Mouse (Mus musculus) myocyte (in vitro differentiated cells): ENCODE measurements around the gene Fancl.

Experiments used
- CEBPB ChIP-seq: IDR thresholded peaks from 2 replicates; pipeline ENCODE4 v1.6.1; 2011; ENCODE audit warnings: mild to moderate bottlenecking, moderate library complexity; ENCODE audit not compliant: poor library complexity, insufficient read depth, severe bottlenecking
- E2F4 ChIP-seq: IDR thresholded peaks from one replicate; pipeline ENCODE4 v1.6.1; 2011; ENCODE audit warnings: mild to moderate bottlenecking, control low read depth, moderate library complexity; ENCODE audit not compliant: insufficient read depth
- MAX ChIP-seq: IDR thresholded peaks from one replicate; pipeline ENCODE4 v1.6.1; 2011; ENCODE audit warnings: low read depth, mild to moderate bottlenecking, control low read depth
- MYOD1 ChIP-seq, 3 experiments: IDR thresholded peaks; one replicate each; pipeline ENCODE4 v1.6.1; 2011; ENCODE audit warnings: control low read depth in 2 of 3, low read depth in 2 of 3, mild to moderate bottlenecking in 2 of 3, moderate library complexity in 1 of 3; ENCODE audit not compliant: insufficient read length in 2 of 3, control insufficient read depth in 1 of 3
- MYOG ChIP-seq, 3 experiments: IDR thresholded peaks; one replicate each; pipeline ENCODE4 v1.6.1; 2011; ENCODE audit warnings: control low read depth in 2 of 3, low read depth in 2 of 3, mild to moderate bottlenecking in 2 of 3; ENCODE audit not compliant: insufficient read length in 2 of 3, control insufficient read depth in 1 of 3, insufficient read depth in 1 of 3
- POLR2A ChIP-seq: IDR thresholded peaks from one replicate; pipeline ENCODE4 v1.6.1; 2011; ENCODE audit warnings: low read depth, mild to moderate bottlenecking, control low read depth, moderate library complexity; ENCODE audit not compliant: insufficient read length
- POLR2AphosphoS2 ChIP-seq: IDR thresholded peaks from one replicate; pipeline ENCODE4 v1.6.1; 2011; ENCODE audit warnings: low read depth, control low read depth; ENCODE audit not compliant: insufficient read length
- REST ChIP-seq: IDR thresholded peaks from one replicate; pipeline ENCODE4 v1.6.1; 2011; ENCODE audit warnings: mild to moderate bottlenecking, control low read depth, moderate library complexity; ENCODE audit not compliant: insufficient read depth, insufficient read length
- SRF ChIP-seq: IDR thresholded peaks from one replicate; pipeline ENCODE4 v1.6.1; 2011; ENCODE audit warnings: low read depth; ENCODE audit not compliant: control insufficient read depth, insufficient read length
- TCF12 ChIP-seq: IDR thresholded peaks from one replicate; pipeline ENCODE4 v1.6.1; 2011; ENCODE audit warnings: mild to moderate bottlenecking, control low read depth; ENCODE audit not compliant: poor library complexity, insufficient read depth, severe bottlenecking
- USF1 ChIP-seq: IDR thresholded peaks from one replicate; pipeline ENCODE4 v1.6.1; 2011; ENCODE audit warnings: low read depth, mild to moderate bottlenecking, control low read depth, moderate library complexity

DNA sequence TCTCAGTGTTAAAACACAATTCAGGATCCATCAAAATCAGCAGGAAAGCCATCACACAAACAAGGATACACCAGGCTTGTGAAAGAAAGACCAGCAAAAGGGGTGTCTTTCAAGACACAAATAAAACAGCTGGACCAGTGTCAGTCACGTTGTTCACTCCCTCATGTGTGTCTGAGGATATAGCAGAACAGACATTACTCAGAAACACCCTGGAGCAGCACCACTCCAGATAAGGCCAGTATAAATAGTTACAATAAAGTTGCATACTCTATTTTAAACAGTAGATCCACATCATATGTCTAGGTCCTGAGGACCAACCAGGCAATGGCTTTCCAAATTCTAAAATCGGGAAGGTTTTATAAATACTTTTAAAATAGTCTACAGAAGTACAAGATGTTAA is 130.2 kb downstream of the Fancl start:
- no peak for TF ChIP-seq POLR2A
- TF ChIP-seq E2F4, result no peak
- no peak for TF ChIP-seq MAX
- no peak for TF ChIP-seq USF1
- TF ChIP-seq MYOG (IDR thresholded peaks at IDR 0.05; ENCODE audit: control insufficient read depth in 1 of 3, insufficient read depth in 1 of 3, insufficient read length in 2 of 3, low read depth in 2 of 3), result no peak
- no peak for TF ChIP-seq POLR2AphosphoS2
- no peak for TF ChIP-seq REST
- no peak for TF ChIP-seq SRF
- TF ChIP-seq TCF12, result no peak
- no peak for TF ChIP-seq MYOD1 (IDR thresholded peaks at IDR 0.05; ENCODE audit: control insufficient read depth in 1 of 3, insufficient read length in 2 of 3, low read depth in 2 of 3)
- TF ChIP-seq CEBPB, result no peak
